14 mouse cellular contexts compared by ENCODE assay signal in the genomic region with DNA sequence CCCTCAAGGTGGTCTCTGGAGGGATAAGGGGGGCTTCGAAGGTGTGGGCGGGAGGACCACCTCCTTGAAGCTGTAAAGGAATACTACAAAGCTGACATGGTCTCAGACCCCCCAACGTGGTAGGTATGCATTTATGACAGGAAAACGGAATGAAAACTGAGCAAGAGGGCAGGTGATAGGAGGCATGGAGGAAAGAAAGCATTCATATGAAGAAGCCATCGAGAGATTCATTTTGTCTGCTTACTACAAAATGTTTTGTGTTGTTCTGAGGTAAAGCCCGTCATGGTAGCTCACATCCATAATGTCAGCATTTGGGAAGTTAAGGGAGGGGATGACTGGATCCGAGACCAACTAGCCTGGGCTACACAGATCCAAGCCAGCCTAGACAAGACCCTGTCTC. TPM values are rescaled to one million over a fixed set of nuclear protein-coding genes. Genes with fewer than 3 reads are reported as not detected.
DNase-seq lines count a peak whose midpoint lies in the region; ATAC-seq and TF ChIP-seq lines count a peak whose summit lies in the region.
"Had no signal": no experiment of that assay in that cellular context is flagged by ENCODE, and none has a peak within 500 bp of the region (broad histone marks: within the 10 kb centered on the region; RNA-seq: fewer than 3 reads in every experiment).

No protein-coding gene starts in this region.

- H3K9me3 ChIP-seq in hindbrain, embryonic 10.5 days: no peaks in the 10 kb centered on the region
- H3K9me3 ChIP-seq in hindbrain, postnatal 0 days (ENCODE audit: low read length): no peaks in the 10 kb centered on the region
- no peaks in the 10 kb centered on the region for H3K9me3 ChIP-seq in neural tube, embryonic 11.5 days (ENCODE audit: control insufficient read depth, low read length)
- no peaks in the 10 kb centered on the region for H3K9me3 ChIP-seq in limb, embryonic 14.5 days (ENCODE audit: control insufficient read depth, low read length)

- no peak overlapping the region for H3K9ac ChIP-seq in hindbrain, postnatal 0 days (replicated peaks; ENCODE audit: low read length)
- H3K9ac ChIP-seq in neural tube, embryonic 11.5 days (ENCODE audit: low read length): peak overlapping the region; percentile 27
- H3K9ac ChIP-seq in limb, embryonic 14.5 days (ENCODE audit: low read depth, low read length, severe bottlenecking): no peak overlapping the region

- H3K4me3 ChIP-seq in hindbrain, embryonic 10.5 days: peak overlapping the region; percentile 95
- no peak overlapping the region for H3K4me3 ChIP-seq in hindbrain, postnatal 0 days (ENCODE audit: low read length)
- peak overlapping the region; percentile 78 for H3K4me3 ChIP-seq in neural tube, embryonic 11.5 days (ENCODE audit: low read depth, low read length)
- H3K4me3 ChIP-seq in limb, embryonic 14.5 days (replicated peaks; ENCODE audit: low read length): 0 out of 2 replicates have a peak overlapping the region, but pooled peaks have one; percentile 62

- 4% methylated on average over 7 of the region's 7 CpGs for WGBS in hindbrain, embryonic 10.5 days
- WGBS in hindbrain, postnatal 0 days: 24% methylated on average over 7 of the region's 7 CpGs
- 2% methylated on average over 7 of the region's 7 CpGs for WGBS in neural tube, embryonic 11.5 days
- WGBS in limb, embryonic 14.5 days: 14% methylated on average over 7 of the region's 7 CpGs

- H3K4me1 ChIP-seq in hindbrain, embryonic 10.5 days (replicated peaks): peaks cover 71% of the 10 kb centered on the region
- H3K4me1 ChIP-seq in hindbrain, postnatal 0 days (ENCODE audit: insufficient read depth, low read length): no peaks in the 10 kb centered on the region; the same call in 1 of the 2 replicates
- peaks cover 14% of the 10 kb centered on the region for H3K4me1 ChIP-seq in neural tube, embryonic 11.5 days (ENCODE audit: control insufficient read depth, insufficient read depth, low read length)
- 0 out of 2 replicates have a peak, but pooled peaks cover 6% of the 10 kb centered on the region for H3K4me1 ChIP-seq in limb, embryonic 14.5 days (ENCODE audit: control insufficient read depth, insufficient read depth, low read length)

- no peak for TF ChIP-seq CTCF in hindbrain, postnatal 0 days (IDR thresholded peaks at IDR 0.05; ENCODE audit: low read depth)

- peaks cover 7% of the 10 kb centered on the region for H3K36me3 ChIP-seq in hindbrain, embryonic 10.5 days
- no peaks in the 10 kb centered on the region for H3K36me3 ChIP-seq in hindbrain, postnatal 0 days (ENCODE audit: insufficient read depth, low read length)
- H3K36me3 ChIP-seq in neural tube, embryonic 11.5 days (ENCODE audit: control insufficient read depth, insufficient read depth, low read length): no peaks in the 10 kb centered on the region
- no peaks in the 10 kb centered on the region for H3K36me3 ChIP-seq in limb, embryonic 14.5 days (ENCODE audit: control insufficient read depth, insufficient read depth, low read length)

- ATAC-seq in hindbrain, postnatal 0 days: no peak
- ATAC-seq in neural tube, embryonic 11.5 days (ENCODE audit: insufficient read depth, low FRiP score, low TSS enrichment): no peak
- no peak for ATAC-seq in limb, embryonic 14.5 days (ENCODE audit: low FRiP score, low read depth)

- no peak overlapping the region for H3K4me2 ChIP-seq in hindbrain, postnatal 0 days (ENCODE audit: low read depth, low read length)
- peak overlapping the region; percentile 92 for H3K4me2 ChIP-seq in neural tube, embryonic 11.5 days (ENCODE audit: low read depth)
- H3K4me2 ChIP-seq in limb, embryonic 14.5 days (replicated peaks; ENCODE audit: low read depth, low read length, severe bottlenecking): peak overlapping the region; percentile 94; the same call in 1 of the 2 replicates

- no peaks in the 10 kb centered on the region for H3K27me3 ChIP-seq in hindbrain, embryonic 10.5 days (ENCODE audit: insufficient read depth, poor library complexity, severe bottlenecking)
- peaks cover 65% of the 10 kb centered on the region for H3K27me3 ChIP-seq in hindbrain, postnatal 0 days (ENCODE audit: insufficient read depth, low read length)
- no peaks in the 10 kb centered on the region for H3K27me3 ChIP-seq in neural tube, embryonic 11.5 days (ENCODE audit: control insufficient read depth, insufficient read depth, low read length)
- H3K27me3 ChIP-seq in limb, embryonic 14.5 days (ENCODE audit: control insufficient read depth, insufficient read depth, low read length): peaks cover 32% of the 10 kb centered on the region; the same call in 1 of the 2 replicates

- H3K27ac ChIP-seq in hindbrain, embryonic 10.5 days: peak overlapping the region; percentile 100
- H3K27ac ChIP-seq in hindbrain, postnatal 0 days: no peak overlapping the region
- H3K27ac ChIP-seq in neural tube, embryonic 11.5 days (ENCODE audit: low read depth, low read length): no peak overlapping the region
- no peak overlapping the region for H3K27ac ChIP-seq in limb, embryonic 14.5 days (replicated peaks; ENCODE audit: low read depth, low read length)

- no peak for TF ChIP-seq POLR2A in limb, embryonic 14.5 days (IDR thresholded peaks at IDR 0.05; ENCODE audit: borderline replicate concordance, extremely low read depth, insufficient read depth, insufficient read length)

- no peak for DNase-seq in hindbrain, embryonic 10.5 days (ENCODE audit: low spot score)
- no peak for DNase-seq in hindbrain, postnatal 0 days (ENCODE audit: low spot score)
- no peak for DNase-seq in neural tube, embryonic 11.5 days (ENCODE audit: low spot score)
- DNase-seq in neural tube, embryonic 10.5 days (ENCODE audit: extremely low spot score, low spot score): no peak
- DNase-seq in limb, embryonic 14.5 days (ENCODE audit: low spot score): no peak
- no peak for DNase-seq in spleen, adult 18-20 months
- DNase-seq in ovary, adult 18-20 months (ENCODE audit: low spot score): no peak
- DNase-seq in urinary bladder, adult 18-20 months (ENCODE audit: low spot score in 2 of 2): no peak
- DNase-seq: cerebellum, adult 9-10 months; gastrocnemius, postnatal 10 days had no signal

RNA-seq across cellular contexts. Expression of gene Trim71, which starts 4.0 kb away (rescaled TPM):
- polyA plus RNA-seq in hindbrain, embryonic 10.5 days (2016; fragmentation: Nextera tagmentation; extraction: Ambion mirVana): 3.8 and 8.3 TPM in 2 replicates
- 0.10 and 0.25 TPM in 2 replicates for total RNA-seq in hindbrain, postnatal 0 days (2014; rRNA removed)
- 0.20 and 0.24 TPM in 2 replicates for polyA plus RNA-seq in hindbrain, postnatal 0 days (2015; fragmentation: Nextera tagmentation; extraction: Ambion mirVana)
- 2.1 and 2.2 TPM in 2 replicates for polyA plus RNA-seq in neural tube, embryonic 11.5 days (2014; fragmentation: Nextera tagmentation; extraction: Ambion mirVana)
- polyA plus RNA-seq in limb, embryonic 14.5 days (2012; rRNA removed): 0.33 and 0.50 TPM in 2 replicates
- 0.26 TPM in 2 replicates for polyA plus RNA-seq in limb, embryonic 14.5 days (2014; fragmentation: Nextera tagmentation; extraction: Ambion mirVana)
- total RNA-seq: hematopoietic stem cell, adult 5-6 weeks; liver, adult 2 months had no signal
- polyA plus RNA-seq: erythroblast, embryonic 14.5 days; liver, adult 2 months had no signal

RNA-seq across cellular contexts. Expression of gene C130032M10Rik, which starts 44.6 kb away (rescaled TPM):
- polyA plus RNA-seq in hindbrain, embryonic 10.5 days (2016; fragmentation: Nextera tagmentation; extraction: Ambion mirVana): 0.38 and 1.9 TPM in 2 replicates
- total RNA-seq in hindbrain, postnatal 0 days (2014; rRNA removed): not detected in 2 replicates
- not detected in 2 replicates for polyA plus RNA-seq in hindbrain, postnatal 0 days (2015; fragmentation: Nextera tagmentation; extraction: Ambion mirVana)
- polyA plus RNA-seq in neural tube, embryonic 11.5 days (2014; fragmentation: Nextera tagmentation; extraction: Ambion mirVana): not detected in 2 replicates
- polyA plus RNA-seq in limb, embryonic 14.5 days (2012; rRNA removed): 1.9 and 2.0 TPM in 2 replicates
- 1.3 and 3.4 TPM in 2 replicates for polyA plus RNA-seq in limb, embryonic 14.5 days (2014; fragmentation: Nextera tagmentation; extraction: Ambion mirVana)
- total RNA-seq: gastrocnemius, postnatal 10 days; hematopoietic stem cell, adult 5-6 weeks; layer of hippocampus, adult 18-20 months; liver, adult 2 months had no signal
- polyA plus RNA-seq: erythroblast, embryonic 14.5 days; liver, adult 2 months had no signal

RNA-seq across cellular contexts. Expression of gene Ccr4, which starts 55.4 kb away (rescaled TPM):
- polyA plus RNA-seq in hindbrain, embryonic 10.5 days (2016; fragmentation: Nextera tagmentation; extraction: Ambion mirVana): 0.07 TPM in 1 of 2 replicates, not detected in the other
- not detected in 2 replicates for total RNA-seq in hindbrain, postnatal 0 days (2014; rRNA removed)
- polyA plus RNA-seq in hindbrain, postnatal 0 days (2015; fragmentation: Nextera tagmentation; extraction: Ambion mirVana): not detected in 2 replicates
- 0.08 TPM in 1 of 2 replicates, not detected in the other for polyA plus RNA-seq in neural tube, embryonic 11.5 days (2014; fragmentation: Nextera tagmentation; extraction: Ambion mirVana)
- 1.2 and 2.5 TPM in 2 replicates for polyA plus RNA-seq in limb, embryonic 14.5 days (2012; rRNA removed)
- polyA plus RNA-seq in limb, embryonic 14.5 days (2014; fragmentation: Nextera tagmentation; extraction: Ambion mirVana): 1.2 and 2.7 TPM in 2 replicates
- total RNA-seq: gastrocnemius, postnatal 10 days; hematopoietic stem cell, adult 5-6 weeks; layer of hippocampus, adult 18-20 months had no signal
- polyA plus RNA-seq: erythroblast, embryonic 14.5 days had no signal
